Mouse (Mus musculus): ENCODE measurements around the gene Rpp25l. TPM values are rescaled to one million over a fixed set of nuclear protein-coding genes. Genes with fewer than 3 reads are reported as not detected.
A peak's percentile ranks its signal among the peaks of the same experiment; 100 is the strongest.

Rpp25l gene
- polyA plus RNA-seq, 1 experiment from 2014 or later: 65.2 TPM

DNA sequence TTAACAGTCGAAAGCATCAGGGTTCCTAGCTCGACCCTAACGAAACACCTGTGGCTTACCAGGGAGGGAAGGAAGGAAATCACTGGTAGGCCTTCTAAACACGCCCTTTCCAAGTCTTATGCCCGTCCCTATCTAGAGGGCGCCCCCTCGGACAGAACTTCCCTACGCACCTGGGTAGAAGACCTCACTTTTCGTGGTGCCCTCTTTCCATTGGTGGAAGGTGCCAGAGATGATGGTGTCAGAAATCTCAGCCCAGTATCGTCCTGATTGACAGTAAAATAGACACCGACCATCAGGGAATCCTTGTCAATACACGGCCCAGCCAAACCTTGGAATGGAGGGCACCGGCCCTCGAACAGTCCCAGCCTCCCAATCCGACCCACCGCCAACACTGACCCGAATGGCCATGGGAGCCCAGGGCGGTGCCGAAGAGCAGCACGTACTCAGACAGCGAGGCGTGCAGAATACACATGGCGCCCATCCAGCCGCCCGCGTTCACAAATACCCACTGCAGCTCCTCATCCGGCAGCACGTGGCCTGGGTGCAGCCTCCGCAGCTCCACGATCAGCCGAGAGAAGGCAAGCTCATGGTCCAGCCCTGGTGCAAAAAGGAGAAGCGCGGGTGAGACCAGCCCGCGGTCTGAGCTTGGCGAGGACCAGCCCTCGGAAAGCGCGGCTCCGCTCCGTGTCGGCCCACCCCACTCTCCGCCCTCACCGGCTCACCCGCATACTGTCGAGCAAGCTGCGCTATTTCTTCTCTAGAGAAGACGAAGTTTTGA lies 27.2 kb upstream of the Rpp25l start:
- Histone ChIP-seq H3K4me1 (replicated peaks; ENCODE audit: insufficient read depth, low read length) (0 out of 2 replicates have a peak, but pooled peaks cover 4% of the 10 kb centered on the region), H3K9me3 (replicated peaks; ENCODE audit: low read length) (no peaks in the 10 kb centered on the region), H3K4me2 (ENCODE audit: low read length) (peak overlapping the region; percentile 91), H3K27me3 (ENCODE audit: insufficient read depth, low read length) (no peaks in the 10 kb centered on the region), H3K9ac (ENCODE audit: low read depth, low read length) (peak overlapping the region; percentile 60), H3K27ac (peak overlapping the region; percentile 47), H3K4me3 (replicated peaks; ENCODE audit: low read depth, low read length) (peak overlapping the region; percentile 54), H3K36me3 (ENCODE audit: insufficient read depth, low read length) (0 out of 2 replicates have a peak, but pooled peaks cover 4% of the 10 kb centered on the region)
- ATAC-seq (replicated peaks; ENCODE audit: low FRiP score, low read depth) (peak; percentile 62), DNase-seq (ENCODE audit: low spot score) (no peak)
- TF ChIP-seq CTCF (IDR thresholded peaks at IDR 0.05; ENCODE audit: low read depth): peak; percentile 36
- WGBS: under 1% methylated on average over 44 of the region's 48 CpGs

DNA sequence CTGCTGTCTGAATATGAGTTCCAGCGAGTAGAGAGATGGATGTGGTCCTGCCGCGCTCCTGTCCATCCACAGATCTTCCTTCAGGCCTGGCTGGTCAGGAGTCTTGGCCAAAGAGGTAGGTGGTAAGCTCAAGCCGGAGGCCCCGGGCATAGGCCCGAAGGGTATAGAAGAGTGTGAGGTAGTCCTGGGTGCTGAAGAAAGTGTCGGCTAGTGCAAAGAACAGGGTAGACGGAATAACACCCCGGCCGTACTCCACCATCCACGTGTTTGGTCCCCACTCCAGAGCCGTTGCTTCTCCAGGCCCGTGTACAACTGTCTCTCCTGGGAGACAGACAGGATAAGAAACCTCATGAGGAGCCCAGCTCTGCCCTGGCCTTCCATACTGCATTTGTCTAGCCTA lies 25.9 kb upstream of the Rpp25l start:
- Histone ChIP-seq H3K4me1 (replicated peaks; ENCODE audit: insufficient read depth, low read length) (0 out of 2 replicates have a peak, but pooled peaks cover 4% of the 10 kb centered on the region), H3K36me3 (ENCODE audit: insufficient read depth, low read length) (0 out of 2 replicates have a peak, but pooled peaks cover 4% of the 10 kb centered on the region), H3K27me3 (ENCODE audit: insufficient read depth, low read length) (no peaks in the 10 kb centered on the region), H3K4me2 (ENCODE audit: low read length) (no peak overlapping the region), H3K27ac (no peak overlapping the region), H3K4me3 (replicated peaks; ENCODE audit: low read depth, low read length) (no peak overlapping the region), H3K9me3 (replicated peaks; ENCODE audit: low read length) (no peaks in the 10 kb centered on the region), H3K9ac (ENCODE audit: low read depth, low read length) (no peak overlapping the region)
- WGBS: 96% methylated on average over 13 of the region's 13 CpGs
- DNase-seq (ENCODE audit: low spot score) (no peak), ATAC-seq (replicated peaks; ENCODE audit: low FRiP score, low read depth) (no peak)
- TF ChIP-seq CTCF (IDR thresholded peaks at IDR 0.05; ENCODE audit: low read depth): no peak

DNA sequence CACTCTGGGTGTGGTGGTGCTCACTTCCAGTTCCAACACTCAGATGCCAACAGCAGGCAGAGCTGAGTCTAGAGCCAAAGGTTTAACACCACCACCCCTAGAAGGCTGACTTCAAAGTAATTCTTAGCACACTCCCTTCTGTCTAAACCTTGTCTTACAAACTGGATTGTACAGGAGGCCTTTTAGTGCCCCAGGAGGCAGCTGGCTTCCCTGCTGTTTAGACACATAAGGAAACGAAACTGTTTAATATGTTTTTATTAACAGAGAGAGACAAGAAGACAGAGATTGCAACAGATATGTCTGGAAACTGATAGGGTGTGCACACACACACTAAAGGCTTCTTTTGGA lies 24.9 kb upstream of the Rpp25l start:
- 56% methylated on average over 1 of the region's 1 CpGs for WGBS
- H3K9ac ChIP-seq (ENCODE audit: low read depth, low read length): no peak overlapping the region
- ATAC-seq (replicated peaks; ENCODE audit: low FRiP score, low read depth) (no peak), DNase-seq (ENCODE audit: low spot score) (no peak)
- H3K4me3 ChIP-seq (replicated peaks; ENCODE audit: low read depth, low read length): no peak overlapping the region
- 0 out of 2 replicates have a peak, but pooled peaks cover 4% of the 10 kb centered on the region for H3K36me3 ChIP-seq (ENCODE audit: insufficient read depth, low read length)
- H3K27me3 ChIP-seq (ENCODE audit: insufficient read depth, low read length): no peaks in the 10 kb centered on the region
- no peaks in the 10 kb centered on the region for H3K9me3 ChIP-seq (replicated peaks; ENCODE audit: low read length)
- 0 out of 2 replicates have a peak, but pooled peaks cover 4% of the 10 kb centered on the region for H3K4me1 ChIP-seq (replicated peaks; ENCODE audit: insufficient read depth, low read length)
- H3K27ac ChIP-seq: no peak overlapping the region
- TF ChIP-seq CTCF (IDR thresholded peaks at IDR 0.05; ENCODE audit: low read depth): no peak
- no peak overlapping the region for H3K4me2 ChIP-seq (ENCODE audit: low read length)

DNA sequence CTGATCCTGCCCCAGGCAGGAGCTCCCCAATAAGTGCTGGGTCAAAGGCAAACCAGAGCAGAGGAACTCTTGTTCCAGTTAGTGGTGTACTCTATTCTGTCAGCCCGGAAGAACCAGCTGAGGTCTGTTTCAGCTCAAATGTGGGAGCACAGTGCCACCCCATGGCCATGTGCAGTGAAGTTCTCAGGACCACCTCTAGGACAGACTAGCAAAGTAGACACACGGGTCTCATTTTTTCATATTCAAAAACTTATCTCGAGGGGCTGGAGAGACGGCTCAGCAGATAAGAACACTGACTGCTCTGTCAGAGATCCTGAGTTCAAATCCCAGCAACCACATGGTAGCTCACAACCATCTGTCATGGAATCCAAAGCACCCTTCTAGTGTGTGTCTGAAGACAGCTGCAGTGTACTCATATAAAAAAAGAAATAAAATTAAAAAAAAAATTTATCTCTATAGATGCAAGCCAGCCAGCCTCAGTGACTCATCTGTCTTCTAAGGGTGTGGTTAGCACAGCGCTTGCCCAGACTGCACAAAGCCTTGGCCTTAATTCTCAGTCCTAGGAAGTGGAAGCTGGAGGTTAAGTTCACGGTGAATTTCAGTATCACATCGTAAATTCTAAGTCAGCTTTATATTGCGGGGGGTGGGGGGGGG lies 24.4 kb upstream of the Rpp25l start:
- ATAC-seq (replicated peaks; ENCODE audit: low FRiP score, low read depth) (peak; percentile 51; the same call in 1 of the 2 replicates), DNase-seq (ENCODE audit: low spot score) (peak; percentile 90)
- no peak overlapping the region for H3K4me2 ChIP-seq (ENCODE audit: low read length)
- no peak overlapping the region for H3K9ac ChIP-seq (ENCODE audit: low read depth, low read length)
- WGBS: 35% methylated on average over 8 of the region's 8 CpGs
- peaks cover under 1% of the 10 kb centered on the region; the same call in 1 of the 2 replicates for H3K27me3 ChIP-seq (ENCODE audit: insufficient read depth, low read length)
- TF ChIP-seq CTCF (IDR thresholded peaks at IDR 0.05; ENCODE audit: low read depth): peak; percentile 85
- no peak overlapping the region for H3K4me3 ChIP-seq (replicated peaks; ENCODE audit: low read depth, low read length)
- no peaks in the 10 kb centered on the region for H3K9me3 ChIP-seq (replicated peaks; ENCODE audit: low read length)
- 0 out of 2 replicates have a peak, but pooled peaks cover 4% of the 10 kb centered on the region for H3K4me1 ChIP-seq (replicated peaks; ENCODE audit: insufficient read depth, low read length)
- H3K27ac ChIP-seq: no peak overlapping the region
- 0 out of 2 replicates have a peak, but pooled peaks cover 4% of the 10 kb centered on the region for H3K36me3 ChIP-seq (ENCODE audit: insufficient read depth, low read length)

DNA sequence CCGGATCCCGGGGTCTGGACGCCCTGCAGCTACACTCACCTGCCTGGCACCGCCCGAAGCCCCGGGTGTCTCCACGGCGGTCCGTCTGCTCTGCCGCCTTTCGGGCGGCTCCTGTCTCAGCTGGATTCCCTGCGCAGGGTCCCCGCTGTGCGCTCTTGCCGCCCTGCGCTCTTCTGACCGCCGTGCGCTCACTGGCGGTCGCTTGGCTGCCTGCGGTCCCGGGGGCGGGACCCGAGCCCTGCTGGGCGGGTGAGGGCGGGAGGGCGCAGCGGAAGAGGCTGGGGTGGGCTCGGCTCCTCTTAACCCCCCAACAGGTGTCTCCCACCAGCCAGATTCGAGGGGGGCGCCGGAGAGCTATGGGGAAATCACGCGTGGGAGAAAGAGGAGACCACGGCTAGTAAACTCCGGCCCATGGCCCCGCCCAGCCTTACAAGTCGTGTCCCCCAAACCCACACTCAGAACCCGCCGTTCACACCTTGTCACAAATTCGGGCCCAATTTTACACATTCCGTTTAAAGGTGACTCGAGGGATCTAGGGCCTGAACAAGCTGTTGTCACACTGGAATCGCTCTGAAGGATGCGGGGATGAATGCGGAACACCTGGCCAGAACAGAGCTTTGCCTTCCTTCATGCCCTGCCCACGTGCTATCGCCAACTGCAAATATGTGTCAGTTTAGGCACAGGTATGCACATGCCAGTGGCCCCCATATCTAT lies 17.9 kb upstream of the Rpp25l start, which contains the start of gene Arid3c:
TSS of gene Arid3c (minus strand) at position 91 of the 714 bp plus-strand sequence.
- H3K36me3 ChIP-seq (ENCODE audit: insufficient read depth, low read length): no peaks in the 10 kb centered on the region
- H3K4me1 ChIP-seq (replicated peaks; ENCODE audit: insufficient read depth, low read length): 0 out of 2 replicates have a peak, but pooled peaks cover 7% of the 10 kb centered on the region
- H3K9me3 ChIP-seq (replicated peaks; ENCODE audit: low read length): no peaks in the 10 kb centered on the region
- peak within 1 kb of the TSS; percentile 68 for H3K4me2 ChIP-seq (ENCODE audit: low read length)
- WGBS: 2% methylated on average over 46 of the region's 50 CpGs
- no peak for ATAC-seq (replicated peaks; ENCODE audit: low FRiP score, low read depth)
- DNase-seq (ENCODE audit: low spot score): no peak
- no peak for TF ChIP-seq CTCF (IDR thresholded peaks at IDR 0.05; ENCODE audit: low read depth)
- H3K4me3 ChIP-seq (replicated peaks; ENCODE audit: low read depth, low read length): peak within 1 kb of the TSS; percentile 36
- H3K27me3 ChIP-seq (ENCODE audit: insufficient read depth, low read length): peaks cover 58% of the 10 kb centered on the region
- no peak within 1 kb of the TSS for H3K27ac ChIP-seq
- H3K9ac ChIP-seq (ENCODE audit: low read depth, low read length): peak within 1 kb of the TSS; percentile 27; the same call in 1 of the 2 replicates
